Mouse (Mus musculus): Measurements from ENCODE around the gene Taldo1. TPM values are rescaled to one million over a fixed set of nuclear protein-coding genes. Genes with fewer than 3 reads are reported as not detected.

Gene Taldo1
- polyA plus RNA-seq (2012; rRNA removed; ENCODE audit: low replicate concordance): 446 and 750 TPM in 2 replicates

DNA sequence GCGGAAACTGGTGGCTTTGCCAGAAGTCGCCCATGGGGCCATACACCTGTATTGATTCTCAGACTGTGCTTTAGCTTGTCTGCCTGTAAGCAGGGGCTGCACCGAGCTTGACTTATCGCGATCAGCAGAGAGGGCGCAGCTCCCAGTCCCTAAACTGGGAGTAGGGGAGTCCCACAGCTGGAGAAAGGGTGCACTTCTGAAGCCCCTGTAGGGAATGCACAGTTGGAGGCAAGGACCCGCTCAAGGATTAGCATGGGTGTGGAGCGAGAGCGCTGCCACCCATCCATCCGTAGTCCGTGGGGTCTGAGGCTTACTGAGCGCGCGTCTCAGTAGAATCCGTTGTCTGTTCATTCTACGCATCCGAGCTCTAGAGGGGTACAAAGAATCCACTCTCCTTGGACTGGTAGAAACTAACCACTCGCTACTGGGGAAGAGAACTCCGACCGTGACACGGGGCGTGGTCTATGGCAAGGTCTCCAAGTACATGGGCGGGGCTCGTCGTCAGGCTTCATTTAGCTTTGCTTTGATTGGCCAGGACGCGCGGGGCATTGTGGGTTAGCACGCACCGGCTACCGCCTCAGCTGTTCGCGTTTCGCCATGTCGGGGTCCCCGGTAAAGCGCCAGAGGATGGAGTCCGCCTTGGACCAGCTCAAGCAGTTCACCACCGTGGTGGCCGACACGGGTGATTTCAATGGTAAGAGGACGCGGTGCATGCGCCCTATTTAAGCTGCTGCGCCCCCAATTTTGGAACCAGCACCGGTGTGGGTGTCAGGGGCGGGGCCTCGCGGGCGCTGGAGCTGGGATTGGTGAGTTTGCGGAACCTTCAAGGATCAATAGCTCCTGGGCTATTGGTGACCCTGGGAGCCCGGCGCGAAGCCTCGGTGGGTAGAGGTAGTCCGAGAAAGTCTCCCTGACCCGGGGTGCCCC lies at the start of gene Taldo1:
Gene Taldo1, plus strand, starts transcription at position 575 of the 927 bp plus-strand sequence.

DNA sequence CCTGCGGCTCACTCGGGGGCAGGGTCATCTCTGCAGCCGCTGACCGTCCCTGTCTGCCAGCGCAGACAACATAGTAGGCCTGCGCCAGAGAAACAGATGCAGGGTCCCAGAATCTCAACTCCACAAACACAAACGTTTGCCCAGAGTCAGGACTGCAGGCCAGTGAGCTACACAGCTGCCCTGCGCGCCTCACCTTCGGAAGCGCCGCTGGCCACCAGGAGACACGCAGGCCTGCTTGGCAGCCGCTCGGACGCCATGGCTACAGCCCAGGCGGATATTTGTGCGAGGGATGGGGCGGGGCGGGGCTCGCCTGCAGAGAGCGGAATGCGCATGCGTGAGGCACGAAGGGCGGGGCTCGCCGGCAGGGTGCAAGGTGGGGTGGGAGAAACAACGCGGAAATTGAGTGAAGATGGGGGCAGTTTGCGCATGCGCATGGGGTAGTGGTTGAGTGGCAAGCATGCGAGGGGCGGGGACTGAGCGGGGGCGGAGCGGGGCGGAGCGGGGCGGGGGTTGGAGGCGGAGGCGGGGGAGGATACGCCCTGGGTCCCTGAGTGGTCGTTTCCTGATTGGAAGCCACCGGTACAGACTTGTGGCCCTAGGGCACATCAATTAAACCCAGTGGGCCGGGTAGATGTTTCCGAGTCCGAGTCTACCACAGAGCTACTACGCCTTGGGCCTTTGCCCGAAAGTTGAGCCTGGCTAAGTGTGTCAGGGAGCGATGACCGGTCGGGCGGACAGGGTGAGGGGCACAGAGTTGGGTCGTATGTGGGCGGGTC lies 22.0 kb downstream of the Taldo1 start, which contains the start of gene Gatd1:
Gene Gatd1, minus strand, starts transcription at position 328 of the 776 bp plus-strand sequence.

DNA sequence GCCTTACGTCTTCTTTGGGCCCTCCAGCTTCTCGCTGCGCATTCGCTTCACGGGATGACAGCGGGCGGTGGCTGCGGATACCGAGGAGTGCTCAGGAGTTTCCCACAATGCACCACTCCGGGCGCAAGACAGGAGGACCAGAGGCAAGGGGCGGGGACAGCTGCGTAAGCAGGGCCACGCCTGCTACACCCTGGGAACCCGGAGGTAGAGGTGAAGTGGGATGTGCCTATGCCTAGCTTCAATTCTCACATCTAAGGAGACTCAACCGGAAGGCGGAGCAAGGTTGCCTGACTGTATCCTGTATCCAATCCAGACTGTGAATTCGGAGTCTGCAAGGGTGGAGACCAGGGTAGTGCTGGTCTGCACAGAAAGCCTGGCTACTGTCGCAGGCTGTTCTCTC lies 37.3 kb downstream of the Taldo1 start, which contains the start of gene Cend1:
Gene Cend1, minus strand, starts transcription at position 182 of the 400 bp plus-strand sequence.

DNA sequence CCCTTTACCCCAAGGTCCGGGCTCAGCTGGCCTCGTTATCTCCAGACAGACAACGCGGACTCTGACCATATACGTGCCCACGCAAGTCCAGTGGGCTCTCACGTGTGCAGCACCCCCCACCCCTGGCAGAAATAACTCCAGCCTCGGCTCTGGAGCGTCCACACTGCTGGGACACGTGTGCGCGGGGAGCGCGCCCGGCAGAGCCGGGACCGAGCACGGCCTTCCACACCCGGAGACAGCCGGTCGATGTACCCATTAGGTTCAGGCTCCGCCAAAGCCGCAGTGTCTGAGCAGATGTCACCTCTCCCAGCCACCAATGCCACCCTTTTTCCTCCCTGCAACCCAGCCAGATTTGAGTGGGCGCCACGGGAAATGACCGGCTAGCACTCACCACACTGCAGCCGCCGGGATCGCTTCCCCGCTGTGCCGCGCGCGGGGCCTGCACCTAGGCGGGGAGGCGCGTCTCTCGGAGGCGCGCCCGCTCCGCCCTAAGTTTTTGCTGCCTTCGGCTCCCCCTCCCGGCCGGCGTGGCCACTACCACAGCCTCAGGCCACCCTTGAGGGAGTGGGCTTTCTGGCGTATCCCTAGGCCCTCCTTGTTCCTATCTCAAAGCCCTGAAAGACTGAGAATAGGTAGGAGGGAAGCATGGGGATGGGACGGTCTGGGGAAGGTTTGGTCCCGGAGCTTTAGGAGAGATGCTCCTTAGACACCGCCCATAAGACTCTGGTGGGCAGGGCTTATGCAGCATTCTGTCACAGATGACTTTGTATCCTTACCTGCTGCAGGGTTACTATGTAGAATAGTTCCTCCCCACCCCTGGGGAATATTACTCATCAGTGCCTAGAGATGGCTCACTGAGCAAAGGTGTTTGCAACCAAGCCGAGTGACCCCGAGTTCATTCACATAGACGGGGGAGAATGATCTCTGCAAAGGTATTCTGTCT lies 45.5 kb downstream of the Taldo1 start, which contains the start of gene Slc25a22:
Gene Slc25a22, minus strand, starts transcription at position 715 of the 943 bp plus-strand sequence.

DNA sequence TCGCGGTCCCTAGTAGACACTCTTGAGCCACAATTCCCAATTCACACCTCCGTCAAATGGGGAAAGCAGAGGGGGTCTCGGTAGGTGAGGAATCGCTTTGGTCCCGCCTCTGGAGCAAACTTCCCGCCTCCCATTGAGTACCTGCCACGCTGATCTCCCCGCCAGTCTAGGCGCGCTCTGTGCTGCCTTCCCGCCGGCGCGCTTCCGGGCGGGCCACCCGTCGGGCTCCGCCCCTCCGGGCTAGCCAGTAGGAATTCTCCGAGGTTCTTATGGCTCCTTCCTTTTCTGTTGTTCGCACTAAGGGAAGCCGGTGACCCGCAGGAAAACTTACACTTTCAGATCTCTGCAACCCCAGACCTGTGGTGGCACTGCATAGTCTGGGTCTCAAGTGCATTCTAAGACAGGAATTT lies 51.8 kb downstream of the Taldo1 start, which contains the start of gene Pidd1:
Gene Pidd1, minus strand, starts transcription at position 198 of the 410 bp plus-strand sequence.

DNA sequence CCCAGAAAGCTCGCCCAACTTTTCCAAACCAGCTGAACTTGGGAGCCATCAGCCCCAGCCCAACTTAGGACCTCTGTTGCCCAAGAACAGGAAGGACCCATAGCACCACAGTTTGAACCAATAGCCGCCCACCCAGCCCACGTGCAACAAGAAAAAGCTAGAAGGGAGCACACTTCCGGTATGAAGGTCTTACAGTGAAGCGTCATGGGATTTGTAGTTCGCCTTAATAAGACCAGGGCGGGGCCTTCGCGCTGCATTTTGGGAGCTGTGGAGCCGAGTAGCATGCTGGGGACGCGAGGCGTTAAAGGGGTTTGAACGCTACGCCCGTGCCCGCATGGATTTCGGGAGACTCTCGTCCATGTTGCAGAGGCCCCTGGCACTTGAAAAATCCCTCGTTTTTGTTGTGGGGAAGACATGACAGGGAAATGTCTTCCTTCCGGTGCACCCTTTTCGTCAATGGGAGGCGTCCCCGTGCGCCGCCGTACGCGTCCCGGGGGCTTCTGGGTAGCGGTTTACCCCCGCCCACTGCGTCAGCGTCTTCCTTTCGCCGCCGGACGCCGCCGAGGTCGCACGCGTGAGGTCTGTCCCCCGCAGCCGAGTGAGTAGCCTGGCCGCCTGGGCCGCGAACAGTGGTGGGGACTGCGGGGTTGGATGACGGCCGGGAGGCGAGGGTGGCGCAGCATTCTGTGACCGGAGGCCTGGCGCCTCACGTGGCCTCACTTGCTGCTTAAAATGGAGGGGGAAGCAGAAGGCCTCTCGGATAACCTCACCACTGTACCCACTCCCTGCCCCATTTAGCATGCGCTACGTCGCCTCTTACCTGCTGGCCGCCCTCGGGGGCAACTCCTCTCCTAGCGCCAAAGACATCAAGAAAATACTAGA lies 55.4 kb downstream of the Taldo1 start, which contains the start of gene Rplp2:
Gene Rplp2, plus strand, starts transcription at position 261 of the 882 bp plus-strand sequence.

Other genes with a start within 250 kb of the Taldo1 start
- gene Rnh1, start 219.3 kb upstream of the Taldo1 start, polyA plus RNA-seq (2012; rRNA removed; ENCODE audit: low replicate concordance): 139 and 202 TPM in 2 replicates
- 82.4 and 82.9 TPM in 2 replicates for gene Hras, start 198.2 kb upstream of the Taldo1 start, polyA plus RNA-seq (2012; rRNA removed; ENCODE audit: low replicate concordance)
- 6.6 and 7.6 TPM in 2 replicates for gene Lrrc56, start 198.0 kb upstream of the Taldo1 start, polyA plus RNA-seq (2012; rRNA removed; ENCODE audit: low replicate concordance)
- gene Lmntd2, start 178.1 kb upstream of the Taldo1 start, polyA plus RNA-seq (2012; rRNA removed; ENCODE audit: low replicate concordance): 0.26 and 3.7 TPM in 2 replicates
- 8.8 and 33.1 TPM in 2 replicates for gene Rassf7, start 176.3 kb upstream of the Taldo1 start, polyA plus RNA-seq (2012; rRNA removed; ENCODE audit: low replicate concordance)
- gene Phrf1, start 163.4 kb upstream of the Taldo1 start, polyA plus RNA-seq (2012; rRNA removed; ENCODE audit: low replicate concordance): 16.5 and 28.7 TPM in 2 replicates
- 72.7 and 97.5 TPM in 2 replicates for gene Irf7, start 125.7 kb upstream of the Taldo1 start, polyA plus RNA-seq (2012; rRNA removed; ENCODE audit: low replicate concordance)
- 0.13 and 0.35 TPM in 2 replicates for gene Cdhr5, start 115.4 kb upstream of the Taldo1 start, polyA plus RNA-seq (2012; rRNA removed; ENCODE audit: low replicate concordance)
- 1.4 and 1.8 TPM in 2 replicates for gene Sct, start 113.1 kb upstream of the Taldo1 start, polyA plus RNA-seq (2012; rRNA removed; ENCODE audit: low replicate concordance)
- gene Drd4, start 100.2 kb upstream of the Taldo1 start, polyA plus RNA-seq (2012; rRNA removed; ENCODE audit: low replicate concordance): 0.09 TPM in 1 of 2 replicates, not detected in the other
- 19.0 and 35.2 TPM in 2 replicates for gene Deaf1, start 64.5 kb upstream of the Taldo1 start, polyA plus RNA-seq (2012; rRNA removed; ENCODE audit: low replicate concordance)
- 58.4 and 71.0 TPM in 2 replicates for gene Tmem80, start 64.5 kb upstream of the Taldo1 start, polyA plus RNA-seq (2012; rRNA removed; ENCODE audit: low replicate concordance)
- 20.1 and 30.8 TPM in 2 replicates for gene Eps8l2, start 53.3 kb upstream of the Taldo1 start, polyA plus RNA-seq (2012; rRNA removed; ENCODE audit: low replicate concordance)
- 59.5 and 84.7 TPM in 2 replicates for gene Gatd1, start 21.9 kb downstream of the Taldo1 start, polyA plus RNA-seq (2012; rRNA removed; ENCODE audit: low replicate concordance)
- 0.97 and 1.7 TPM in 2 replicates for gene Cend1, start 37.3 kb downstream of the Taldo1 start, polyA plus RNA-seq (2012; rRNA removed; ENCODE audit: low replicate concordance)
- gene Slc25a22, start 45.7 kb downstream of the Taldo1 start, polyA plus RNA-seq (2012; rRNA removed; ENCODE audit: low replicate concordance): 134 and 159 TPM in 2 replicates
- 9.8 and 14.5 TPM in 2 replicates for gene Pidd1, start 51.8 kb downstream of the Taldo1 start, polyA plus RNA-seq (2012; rRNA removed; ENCODE audit: low replicate concordance)
- gene Rplp2, start 55.2 kb downstream of the Taldo1 start, polyA plus RNA-seq (2012; rRNA removed; ENCODE audit: low replicate concordance): 457 and 759 TPM in 2 replicates
- 1,309 and 3,373 TPM in 2 replicates for gene Pnpla2, start 63.0 kb downstream of the Taldo1 start, polyA plus RNA-seq (2012; rRNA removed; ENCODE audit: low replicate concordance)
- gene Cracr2b, start 68.9 kb downstream of the Taldo1 start, polyA plus RNA-seq (2012; rRNA removed; ENCODE audit: low replicate concordance): 34.3 and 65.7 TPM in 2 replicates
- gene Cd151, start 75.2 kb downstream of the Taldo1 start, polyA plus RNA-seq (2012; rRNA removed; ENCODE audit: low replicate concordance): 617 and 1,187 TPM in 2 replicates
- gene Polr2l, start 82.9 kb downstream of the Taldo1 start, polyA plus RNA-seq (2012; rRNA removed; ENCODE audit: low replicate concordance): 63.9 and 76.4 TPM in 2 replicates
- gene Tspan4, start 83.0 kb downstream of the Taldo1 start, polyA plus RNA-seq (2012; rRNA removed; ENCODE audit: low replicate concordance): 166 and 253 TPM in 2 replicates
- gene Chid1, start 147.7 kb downstream of the Taldo1 start, polyA plus RNA-seq (2012; rRNA removed; ENCODE audit: low replicate concordance): 38.6 and 54.6 TPM in 2 replicates
- 72.0 and 79.4 TPM in 2 replicates for gene Ap2a2, start 170.0 kb downstream of the Taldo1 start, polyA plus RNA-seq (2012; rRNA removed; ENCODE audit: low replicate concordance)